Mouse (Mus musculus): ENCODE data around the gene Cfap157. TPM values are rescaled to one million over a fixed set of nuclear protein-coding genes. Genes with fewer than 3 reads are reported as not detected.

The Cfap157 gene
- polyA plus RNA-seq, 1 experiment from 2014 or later = 1.2 TPM

DNA sequence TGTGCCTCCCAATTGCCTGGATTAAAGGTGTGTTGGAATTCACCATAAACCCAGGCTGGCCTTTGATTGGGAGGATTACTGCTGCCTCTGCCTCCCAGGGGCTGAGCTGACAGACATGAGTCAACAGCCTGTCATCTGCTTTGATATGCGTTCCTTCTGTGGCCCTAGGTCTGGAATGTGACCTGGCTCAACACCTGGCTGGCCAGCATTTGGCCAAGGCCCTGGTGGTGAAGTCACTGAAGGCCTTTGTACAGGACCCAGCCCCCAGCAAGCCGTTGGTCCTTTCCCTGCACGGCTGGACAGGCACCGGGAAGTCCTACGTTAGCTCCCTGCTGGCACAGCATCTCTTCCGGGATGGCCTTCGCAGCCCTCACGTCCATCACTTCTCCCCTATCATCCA is 25.7 kb downstream of the Cfap157 start:
- Histone ChIP-seq H3K36me3 (ENCODE audit: control insufficient read depth, insufficient read depth, low read length) (peaks cover 9% of the 10 kb centered on the region; the same call in 1 of the 2 replicates), H3K4me1 (ENCODE audit: control insufficient read depth, insufficient read depth, low read length) (peaks cover 2% of the 10 kb centered on the region; the same call in 1 of the 2 replicates), H3K4me3 (ENCODE audit: low read length) (no peak overlapping the region), H3K9me3 (ENCODE audit: control insufficient read depth, low read length) (no peaks in the 10 kb centered on the region), H3K4me2 (ENCODE audit: low read depth, low read length) (no peak overlapping the region), H3K27ac (ENCODE audit: low read length) (no peak overlapping the region), H3K9ac (ENCODE audit: low read depth, low read length) (peak overlapping the region; percentile 2; the same call in 1 of the 2 replicates), H3K27me3 (replicated peaks; ENCODE audit: control insufficient read depth, insufficient read depth, low read length) (no peaks in the 10 kb centered on the region)
- WGBS = 67% methylated on average over 8 of the region's 8 CpGs
- no peak for ATAC-seq

- no peaks in the 10 kb centered on the region for H3K27me3 ChIP-seq (replicated peaks; ENCODE audit: control insufficient read depth, insufficient read depth, low read length)
- under 1% methylated on average over 66 of the region's 66 CpGs for WGBS
- peak within 1 kb of the TSS; percentile 88 for H3K4me3 ChIP-seq (ENCODE audit: low read length)
- no peaks in the 10 kb centered on the region for H3K9me3 ChIP-seq (ENCODE audit: control insufficient read depth, low read length)
- peak within 1 kb of the TSS; percentile 91 for H3K9ac ChIP-seq (ENCODE audit: low read depth, low read length)
- H3K4me1 ChIP-seq (ENCODE audit: control insufficient read depth, insufficient read depth, low read length) = peaks cover 2% of the 10 kb centered on the region; the same call in 1 of the 2 replicates
- ATAC-seq = peak; percentile 95
- H3K36me3 ChIP-seq (ENCODE audit: control insufficient read depth, insufficient read depth, low read length) = peaks cover 12% of the 10 kb centered on the region; the same call in 1 of the 2 replicates
- H3K27ac ChIP-seq (ENCODE audit: low read length) = peak within 1 kb of the TSS; percentile 87
- H3K4me2 ChIP-seq (ENCODE audit: low read depth, low read length) = peak within 1 kb of the TSS; percentile 58
These were observed 27.0 kb downstream of the Cfap157 start, which contains the start of gene Tor2a for GRCm38 (mm10) chr2:32757056-32757845. TSS of gene Tor2a (plus strand) at chr2:32757234.

GRCm38 (mm10) chr2:32756674-32757055 is 27.6 kb downstream of the Cfap157 start:
- Histone ChIP-seq H3K4me1 (ENCODE audit: control insufficient read depth, insufficient read depth, low read length) (peaks cover 2% of the 10 kb centered on the region; the same call in 1 of the 2 replicates), H3K36me3 (ENCODE audit: control insufficient read depth, insufficient read depth, low read length) (peaks cover 11% of the 10 kb centered on the region; the same call in 1 of the 2 replicates), H3K27ac (ENCODE audit: low read length) (no peak overlapping the region), H3K9me3 (ENCODE audit: control insufficient read depth, low read length) (no peaks in the 10 kb centered on the region), H3K4me3 (ENCODE audit: low read length) (no peak overlapping the region), H3K27me3 (replicated peaks; ENCODE audit: control insufficient read depth, insufficient read depth, low read length) (no peaks in the 10 kb centered on the region), H3K9ac (ENCODE audit: low read depth, low read length) (no peak overlapping the region), H3K4me2 (ENCODE audit: low read depth, low read length) (no peak overlapping the region)
- WGBS = 35% methylated on average over 6 of the region's 6 CpGs
- ATAC-seq = peak; percentile 12; the same call in 1 of the 2 replicates

DNA sequence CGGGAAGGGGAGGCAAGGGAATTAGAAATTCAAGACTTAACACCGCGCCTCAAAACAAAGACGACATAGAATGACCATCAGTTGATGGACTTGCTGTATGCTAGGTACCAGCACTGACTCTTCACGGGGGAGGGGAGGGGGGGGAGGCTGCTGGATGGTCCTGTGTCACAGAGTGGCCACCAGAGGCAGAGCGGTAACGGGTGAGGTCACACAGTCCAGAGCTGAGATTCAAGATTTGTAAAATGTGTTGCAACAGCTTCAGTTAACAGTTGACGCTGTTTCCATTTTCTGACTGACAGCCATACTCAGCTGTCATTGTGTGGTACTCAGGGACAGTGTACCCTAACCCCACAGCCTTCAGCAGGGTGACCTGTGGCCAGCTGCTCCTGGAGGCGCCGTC is 32.0 kb downstream of the Cfap157 start:
- H3K27ac ChIP-seq (ENCODE audit: low read length) = no peak overlapping the region

DNA sequence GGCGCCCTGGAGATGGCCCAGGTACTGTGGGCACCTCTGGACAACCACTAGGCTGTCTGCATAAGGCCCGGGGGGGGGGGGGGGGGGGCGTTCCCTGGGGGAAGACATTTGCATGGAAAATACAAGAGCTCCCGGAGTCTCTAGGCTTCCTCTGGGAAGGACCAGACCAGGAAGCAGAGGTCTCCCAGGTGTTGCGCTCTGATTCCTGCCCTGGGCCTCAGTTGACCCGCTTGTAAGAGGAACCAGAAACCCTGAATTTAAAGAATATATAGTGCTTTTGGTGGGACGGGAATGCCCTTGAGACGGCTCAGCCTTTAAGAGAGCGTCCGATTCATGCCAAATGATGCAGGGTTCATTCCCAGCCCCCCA is 32.6 kb downstream of the Cfap157 start:
- H3K9me3 ChIP-seq (ENCODE audit: control insufficient read depth, low read length) = no peaks in the 10 kb centered on the region
- H3K36me3 ChIP-seq (ENCODE audit: control insufficient read depth, insufficient read depth, low read length) = peaks cover 3% of the 10 kb centered on the region
- peak overlapping the region; percentile 55 for H3K4me2 ChIP-seq (ENCODE audit: low read depth, low read length)
- H3K4me3 ChIP-seq (ENCODE audit: low read length) = peak overlapping the region; percentile 51
- WGBS = 31% methylated on average over 9 of the region's 10 CpGs
- no peaks in the 10 kb centered on the region for H3K27me3 ChIP-seq (replicated peaks; ENCODE audit: control insufficient read depth, insufficient read depth, low read length)
- H3K27ac ChIP-seq (ENCODE audit: low read length) = peak overlapping the region; percentile 63
- H3K4me1 ChIP-seq (ENCODE audit: control insufficient read depth, insufficient read depth, low read length) = peaks cover 7% of the 10 kb centered on the region; the same call in 1 of the 2 replicates
- peak; percentile 59 for ATAC-seq
- H3K9ac ChIP-seq (ENCODE audit: low read depth, low read length) = peak overlapping the region; percentile 57

More for the DNA sequence above, 32.0 kb downstream of the Cfap157 start:
- Histone ChIP-seq H3K4me2 (ENCODE audit: low read depth, low read length) (peak overlapping the region; percentile 55), H3K27me3 (replicated peaks; ENCODE audit: control insufficient read depth, insufficient read depth, low read length) (no peaks in the 10 kb centered on the region), H3K9me3 (ENCODE audit: control insufficient read depth, low read length) (no peaks in the 10 kb centered on the region), H3K4me1 (ENCODE audit: control insufficient read depth, insufficient read depth, low read length) (peaks cover 7% of the 10 kb centered on the region; the same call in 1 of the 2 replicates), H3K36me3 (ENCODE audit: control insufficient read depth, insufficient read depth, low read length) (peaks cover 3% of the 10 kb centered on the region), H3K4me3 (ENCODE audit: low read length) (peak overlapping the region; percentile 51), H3K9ac (ENCODE audit: low read depth, low read length) (no peak overlapping the region)
- no peak for ATAC-seq
- WGBS = 70% methylated on average over 10 of the region's 10 CpGs

DNA sequence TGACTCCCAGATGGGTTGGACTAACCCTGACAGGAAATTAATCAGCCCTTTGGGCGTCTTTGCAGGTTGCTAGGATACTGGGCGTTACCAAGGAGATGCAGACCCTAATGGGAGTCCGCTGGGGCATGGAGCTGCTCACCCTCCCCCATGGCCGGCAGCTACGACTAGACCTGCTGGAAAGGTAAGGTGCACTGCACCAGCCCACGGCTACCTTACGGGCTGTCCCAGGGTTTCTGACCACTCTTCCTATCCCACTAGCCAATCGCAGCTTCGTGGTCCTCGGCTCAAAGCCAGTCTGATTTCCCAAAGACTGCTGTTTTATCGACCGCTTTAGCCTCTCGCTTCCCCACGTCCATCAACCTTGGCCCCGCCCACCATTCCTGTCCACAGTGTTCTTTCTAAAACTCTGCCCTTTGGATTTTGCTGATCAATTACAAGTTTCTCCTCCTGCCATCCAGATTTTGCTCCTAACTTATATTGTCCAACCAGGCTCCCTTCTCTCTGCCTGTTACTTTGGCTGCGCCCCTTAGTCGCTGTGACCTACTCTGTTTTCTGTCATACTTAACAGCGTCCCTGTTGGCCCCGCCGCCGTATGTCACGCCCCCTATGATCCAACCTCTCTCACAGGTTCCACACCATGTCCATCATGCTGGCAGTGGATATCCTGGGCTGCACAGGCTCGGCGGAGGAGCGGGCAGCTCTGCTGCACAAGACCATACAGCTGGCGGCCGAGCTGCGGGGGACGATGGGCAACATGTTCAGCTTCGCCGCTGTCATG is 33.2 kb downstream of the Cfap157 start:
- H3K9ac ChIP-seq (ENCODE audit: low read depth, low read length) = peak overlapping the region; percentile 57
- peaks cover 7% of the 10 kb centered on the region; the same call in 1 of the 2 replicates for H3K4me1 ChIP-seq (ENCODE audit: control insufficient read depth, insufficient read depth, low read length)
- ATAC-seq = peak; percentile 94
- 16% methylated on average over 31 of the region's 31 CpGs for WGBS
- peak overlapping the region; percentile 55 for H3K4me2 ChIP-seq (ENCODE audit: low read depth, low read length)
- no peaks in the 10 kb centered on the region for H3K9me3 ChIP-seq (ENCODE audit: control insufficient read depth, low read length)
- H3K27ac ChIP-seq (ENCODE audit: low read length) = peak overlapping the region; percentile 63
- H3K27me3 ChIP-seq (replicated peaks; ENCODE audit: control insufficient read depth, insufficient read depth, low read length) = no peaks in the 10 kb centered on the region
- H3K4me3 ChIP-seq (ENCODE audit: low read length) = peak overlapping the region; percentile 51
- H3K36me3 ChIP-seq (ENCODE audit: control insufficient read depth, insufficient read depth, low read length) = peaks cover 3% of the 10 kb centered on the region

DNA sequence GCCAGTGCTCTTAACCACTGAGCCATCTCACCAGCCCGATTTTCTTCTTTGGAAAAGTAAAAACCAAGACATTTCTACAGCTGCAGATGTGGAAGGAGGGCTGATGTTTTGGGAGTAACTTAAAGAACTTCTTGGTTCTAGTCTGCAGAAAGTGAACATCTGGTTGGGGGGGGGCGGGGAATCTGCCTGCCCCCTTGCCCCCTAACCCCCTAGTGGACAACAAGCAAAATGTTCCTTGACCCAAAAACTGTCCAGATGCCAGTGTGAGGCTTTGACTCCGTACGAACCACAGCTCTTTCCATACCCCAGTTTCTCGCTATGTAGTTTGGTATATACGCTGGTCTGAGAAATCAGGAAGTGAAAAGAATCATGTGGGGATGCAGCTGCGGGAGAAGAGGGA is 34.0 kb downstream of the Cfap157 start:
- no peak overlapping the region for H3K27ac ChIP-seq (ENCODE audit: low read length)
- no peak overlapping the region for H3K4me3 ChIP-seq (ENCODE audit: low read length)
- WGBS = 72% methylated on average over 7 of the region's 7 CpGs
- no peaks in the 10 kb centered on the region for H3K9me3 ChIP-seq (ENCODE audit: control insufficient read depth, low read length)
- peaks cover 3% of the 10 kb centered on the region for H3K36me3 ChIP-seq (ENCODE audit: control insufficient read depth, insufficient read depth, low read length)
- H3K4me1 ChIP-seq (ENCODE audit: control insufficient read depth, insufficient read depth, low read length) = peaks cover 7% of the 10 kb centered on the region; the same call in 1 of the 2 replicates
- no peak for ATAC-seq
- no peaks in the 10 kb centered on the region for H3K27me3 ChIP-seq (replicated peaks; ENCODE audit: control insufficient read depth, insufficient read depth, low read length)
- no peak overlapping the region for H3K4me2 ChIP-seq (ENCODE audit: low read depth, low read length)
- no peak overlapping the region for H3K9ac ChIP-seq (ENCODE audit: low read depth, low read length)

DNA sequence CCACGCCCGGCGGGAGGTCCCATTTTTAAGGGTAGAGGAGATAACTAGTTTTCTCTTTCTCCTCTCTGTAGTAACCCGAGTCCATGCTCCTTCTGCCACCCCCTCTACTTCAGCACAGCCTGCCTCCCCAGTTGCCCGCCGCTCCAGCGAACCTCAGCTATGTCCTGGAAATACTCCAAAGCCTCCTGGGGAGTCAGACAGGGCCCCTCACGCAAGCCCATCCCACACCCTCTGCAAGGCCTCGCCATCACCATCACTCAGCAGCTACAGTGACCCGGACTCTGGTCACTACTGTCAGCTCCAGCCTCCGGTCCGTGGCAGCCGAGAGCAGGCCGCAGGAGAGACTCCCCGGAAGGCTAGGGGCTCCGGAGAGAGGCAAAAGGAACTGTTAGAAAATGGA is 35.1 kb downstream of the Cfap157 start:
- Histone ChIP-seq H3K36me3 (ENCODE audit: control insufficient read depth, insufficient read depth, low read length) (peaks cover 3% of the 10 kb centered on the region), H3K27me3 (replicated peaks; ENCODE audit: control insufficient read depth, insufficient read depth, low read length) (no peaks in the 10 kb centered on the region), H3K27ac (ENCODE audit: low read length) (no peak overlapping the region), H3K9ac (ENCODE audit: low read depth, low read length) (no peak overlapping the region), H3K4me1 (ENCODE audit: control insufficient read depth, insufficient read depth, low read length) (peaks cover 7% of the 10 kb centered on the region; the same call in 1 of the 2 replicates), H3K4me2 (ENCODE audit: low read depth, low read length) (no peak overlapping the region), H3K9me3 (ENCODE audit: control insufficient read depth, low read length) (no peaks in the 10 kb centered on the region), H3K4me3 (ENCODE audit: low read length) (no peak overlapping the region)
- no peak for ATAC-seq
- WGBS = 91% methylated on average over 16 of the region's 16 CpGs
